Mouse (Mus musculus) G1E-ER4 (cell line): ENCODE results near the gene Apela. TPM values are rescaled to one million over a fixed set of nuclear protein-coding genes. Genes with fewer than 3 reads are reported as not detected.

Source experiments
- GATA1 ChIP-seq: IDR thresholded peaks from one replicate; pipeline ENCODE4 v1.8.0; 2012; ENCODE audit warnings: low read length, inconsistent platforms
- polyA plus RNA-seq: library from polyadenylated mRNA; stranded (reverse); fragments of >175 nt; gene quantifications from 2 replicates; pipeline ENCODE4 v1.2.3, GENCODE M21; 2012

The Apela gene
- not detected in 2 replicates for polyA plus RNA-seq

DNA sequence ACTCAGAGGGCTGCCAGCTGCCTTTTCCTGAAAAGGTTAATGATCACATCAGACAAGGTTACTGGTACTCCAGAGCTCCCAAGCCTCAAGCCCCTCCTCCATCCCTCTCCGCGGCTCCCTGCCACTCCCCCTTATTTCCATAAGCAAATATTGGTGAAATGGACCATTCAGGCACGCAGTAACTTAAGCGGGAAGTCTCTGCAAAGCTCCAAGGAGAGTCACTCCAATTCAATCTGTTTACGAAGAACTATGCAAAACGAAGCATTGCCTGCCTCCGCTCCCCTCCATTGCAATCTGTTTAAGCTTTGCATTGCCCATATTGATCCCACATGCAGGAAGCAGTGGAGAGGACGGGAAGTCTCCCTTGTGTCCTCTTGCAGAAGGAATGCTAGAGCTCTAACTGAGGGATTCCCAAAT is at the start of gene Apela:
TSS of gene Apela (minus strand) at position 220 of the 417 bp plus-strand sequence.
- no peak for TF ChIP-seq GATA1

DNA sequence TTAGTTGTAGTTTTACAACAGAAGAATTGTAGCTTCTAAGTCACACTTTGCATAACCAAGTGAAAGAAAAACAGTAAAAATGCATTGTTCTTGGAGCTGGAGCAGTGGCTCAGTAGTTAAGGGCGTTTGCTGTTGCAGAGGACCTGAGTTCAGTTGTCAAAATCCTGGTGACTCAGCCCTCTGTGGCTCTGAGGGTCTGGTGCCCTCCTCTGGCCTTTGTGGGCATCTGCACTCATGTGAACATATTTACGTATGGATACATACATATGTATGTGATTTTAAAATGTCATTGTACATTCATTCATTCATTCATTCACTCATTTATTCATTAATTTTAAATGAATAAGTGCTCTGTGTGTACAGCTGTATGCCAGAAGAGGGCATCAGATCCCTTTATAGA is 48.5 kb upstream of the Apela start:
- no peak for TF ChIP-seq GATA1

DNA sequence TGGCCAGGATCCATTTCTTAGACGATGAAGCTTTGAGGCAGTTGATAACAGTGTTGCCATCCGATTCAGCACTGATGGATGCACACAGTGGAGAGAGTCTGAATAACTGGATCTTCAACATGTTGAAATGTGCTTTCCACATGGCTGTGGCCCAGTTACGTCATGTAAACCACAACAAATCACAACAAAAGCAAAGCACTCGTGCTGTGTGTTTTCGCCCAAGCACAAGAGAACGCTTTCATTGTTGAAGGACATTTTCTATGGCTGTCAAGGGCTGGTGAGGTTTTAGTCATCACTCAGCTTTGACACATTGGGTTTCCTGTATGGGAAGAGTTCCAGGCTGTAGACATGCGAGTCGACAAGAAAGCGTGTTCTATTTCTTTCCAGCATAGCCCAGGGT is 43.6 kb upstream of the Apela start:
- TF ChIP-seq GATA1: no peak

DNA sequence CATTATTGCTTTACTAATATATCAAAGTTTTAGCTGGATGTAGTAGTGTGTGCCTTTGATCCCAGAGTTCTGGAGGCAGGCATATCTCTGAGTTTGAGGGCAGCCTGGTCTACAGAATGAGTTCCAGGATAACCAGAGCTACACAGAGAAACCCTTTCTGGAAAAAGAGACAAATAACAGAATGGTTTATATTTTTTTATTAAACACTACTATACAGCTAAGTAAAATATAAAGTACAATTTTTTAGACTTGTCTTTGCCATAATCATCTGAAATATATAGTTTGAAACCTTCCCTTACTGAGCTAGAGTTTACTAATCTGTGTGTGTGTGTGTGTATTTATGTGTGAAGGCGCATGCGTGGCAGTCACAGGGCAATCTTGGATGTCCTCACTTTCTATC is 37.6 kb upstream of the Apela start, which contains the start of gene Gm10663:
TSS of gene Gm10663 (plus strand) at position 301 of the 400 bp plus-strand sequence.
- no peak for TF ChIP-seq GATA1

DNA sequence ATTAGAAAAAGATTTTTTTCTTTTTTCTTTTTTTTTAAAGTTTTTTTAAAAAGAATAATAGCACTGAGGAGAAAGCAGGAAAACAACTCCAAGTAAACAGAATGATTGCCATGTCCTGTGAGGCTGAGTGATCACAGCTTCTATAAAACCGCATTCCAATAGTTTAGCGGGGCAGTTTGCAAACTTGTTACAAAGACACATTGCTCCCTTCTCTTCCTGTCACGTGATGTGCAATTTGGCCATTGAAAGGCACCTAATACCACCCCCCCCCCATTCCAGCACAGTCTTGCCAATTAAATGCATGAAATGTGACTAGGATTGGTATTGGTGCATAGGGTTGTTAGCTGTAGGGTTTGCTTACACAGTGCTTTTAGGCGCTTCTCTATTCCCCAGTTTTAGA is 33.9 kb upstream of the Apela start:
- no peak for TF ChIP-seq GATA1

DNA sequence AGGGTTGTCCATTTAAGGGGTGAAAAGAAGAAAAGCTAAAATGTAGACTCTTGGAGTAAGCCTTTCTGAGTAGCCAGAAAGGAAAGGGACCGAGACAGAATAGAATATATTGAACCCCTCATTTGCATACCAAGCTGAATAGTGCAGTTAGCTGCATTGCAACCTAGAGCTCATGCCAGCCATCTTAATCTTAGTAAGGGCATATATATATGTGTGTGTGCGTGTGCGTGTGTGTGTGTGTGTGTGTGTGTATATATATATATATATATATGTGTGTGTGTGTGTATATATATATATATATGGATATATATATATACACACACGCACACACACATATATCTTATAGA is 31.3 kb upstream of the Apela start:
- TF ChIP-seq GATA1: no peak

DNA sequence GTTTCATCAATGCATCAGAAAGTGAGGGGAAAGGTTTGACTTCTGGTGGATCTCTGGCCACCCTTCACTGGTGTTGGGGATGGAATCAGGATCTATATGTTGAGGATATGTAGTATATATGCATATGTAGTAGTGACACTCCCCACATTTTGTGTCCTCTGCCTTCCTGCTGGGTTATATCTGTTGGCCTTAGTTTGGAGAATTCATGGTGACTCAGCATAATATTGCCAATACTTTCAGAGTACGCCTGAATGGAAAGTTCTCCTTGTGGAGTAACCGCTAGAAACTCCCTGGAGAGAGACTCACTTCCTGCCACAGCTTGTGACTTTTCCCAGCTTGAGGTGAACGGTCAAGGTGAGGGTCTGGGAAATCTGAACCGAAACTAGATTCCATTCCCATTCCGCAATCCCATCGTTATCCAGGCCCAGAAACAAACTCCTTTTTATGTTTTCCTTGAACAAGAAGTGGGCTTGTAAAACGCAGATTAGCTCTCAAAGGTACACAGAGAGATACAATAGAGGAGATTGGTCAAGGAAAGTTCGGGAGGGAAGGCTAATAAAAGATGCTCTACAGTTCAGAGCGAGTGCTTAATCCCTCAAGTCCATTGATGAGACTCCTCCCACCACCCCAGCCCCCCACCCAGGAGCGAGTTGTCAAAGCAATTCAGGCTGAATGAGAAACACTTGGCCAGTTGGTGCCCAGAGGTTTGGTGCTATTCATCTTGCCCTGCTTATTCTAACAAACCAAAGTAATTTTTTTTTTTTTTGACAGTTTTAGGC is 30.7 kb upstream of the Apela start:
- no peak for TF ChIP-seq GATA1

DNA sequence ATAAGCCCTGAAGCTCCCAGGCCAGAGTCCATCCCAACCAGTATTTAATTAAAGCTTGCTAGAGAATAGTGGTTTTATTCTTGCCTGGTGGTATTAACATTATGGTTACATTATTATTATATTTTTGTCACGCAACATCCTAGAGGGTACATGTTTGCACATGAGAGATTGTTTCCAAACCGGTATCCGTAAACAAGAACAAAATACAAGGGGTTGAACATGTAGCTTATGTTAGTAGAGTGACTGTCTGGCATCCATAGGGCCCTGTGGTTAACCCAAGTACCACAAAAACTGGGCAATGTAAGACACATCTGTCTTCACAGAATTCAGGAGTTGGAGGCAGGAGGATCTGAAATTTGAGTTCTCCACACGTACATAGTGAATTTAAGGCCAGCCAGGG is 29.9 kb upstream of the Apela start:
- no peak for TF ChIP-seq GATA1

DNA sequence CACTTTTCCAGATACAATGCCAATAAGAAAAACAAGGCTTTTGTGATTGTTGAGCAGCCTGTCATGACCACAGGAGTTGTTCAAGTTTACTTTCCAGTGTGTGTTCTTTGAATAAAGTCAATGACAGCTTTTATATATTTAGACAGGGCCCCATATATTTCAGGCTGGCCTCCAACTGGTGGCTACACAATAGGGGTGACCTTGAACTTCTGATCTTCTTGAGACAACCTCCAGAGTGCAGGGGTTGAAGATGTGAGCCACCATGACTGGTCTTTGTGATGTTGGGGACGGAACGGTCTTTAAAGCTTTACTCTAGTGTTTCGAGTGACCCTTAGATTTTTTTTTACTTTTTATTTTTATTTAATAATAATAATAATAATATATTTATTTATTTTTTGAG is 28.5 kb upstream of the Apela start:
- TF ChIP-seq GATA1: no peak

DNA sequence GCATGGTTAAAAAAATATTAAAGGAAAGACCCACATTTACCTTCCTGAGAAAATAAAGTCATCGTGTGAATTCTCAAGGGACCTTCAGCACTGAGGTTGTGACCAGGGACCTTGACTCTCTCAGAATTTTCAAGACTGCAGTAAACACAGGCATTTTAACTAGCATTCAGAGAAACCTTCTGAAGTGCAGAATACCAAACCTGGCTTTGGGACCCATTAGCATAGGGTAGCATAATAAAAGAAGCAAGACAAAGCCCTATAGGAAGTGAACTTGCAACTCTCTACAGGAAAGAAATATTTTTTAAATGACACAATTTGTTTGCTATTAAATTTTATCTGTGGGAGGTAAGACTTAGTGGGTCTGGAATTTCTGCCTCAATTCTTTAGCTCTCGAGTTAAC is 26.9 kb upstream of the Apela start:
- TF ChIP-seq GATA1: no peak

DNA sequence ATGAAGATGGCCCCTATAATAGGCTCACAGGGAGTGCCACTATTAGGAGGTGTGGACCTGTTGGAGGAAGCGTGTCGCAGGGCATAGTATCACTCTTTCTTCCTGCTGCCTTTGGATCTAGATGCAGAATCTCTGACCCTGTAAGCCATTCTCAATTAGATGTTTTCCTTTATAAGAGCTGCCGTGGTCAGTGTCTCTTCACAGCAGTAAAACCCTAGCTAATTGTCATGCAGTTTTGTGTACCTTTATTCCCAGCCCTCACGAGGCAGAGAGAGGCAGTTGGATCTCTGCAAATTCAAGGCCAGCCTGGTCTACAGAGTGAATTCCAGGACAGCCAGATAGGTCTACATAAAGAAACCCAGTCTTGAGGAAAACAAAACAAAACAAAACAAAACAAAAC is 25.1 kb upstream of the Apela start:
- TF ChIP-seq GATA1: no peak

DNA sequence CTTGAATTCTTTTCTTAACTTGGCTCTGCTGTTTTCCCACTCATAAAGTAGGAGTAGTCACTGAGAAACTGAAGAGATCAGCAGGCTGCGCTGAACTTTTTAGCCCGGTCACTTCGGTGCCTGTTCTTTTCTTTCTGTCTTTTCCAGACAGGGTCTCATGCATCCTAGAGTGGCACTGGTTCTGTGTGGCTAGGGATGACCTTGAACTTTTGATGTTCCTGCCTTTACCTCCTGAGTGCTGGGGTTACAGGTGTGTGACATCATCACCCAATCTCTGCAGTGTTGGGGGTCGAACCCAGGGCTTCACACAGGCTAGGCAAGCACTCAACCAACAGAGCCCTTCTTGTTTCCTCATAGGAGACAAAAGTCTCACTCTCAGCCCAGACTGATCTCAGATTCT is 19.6 kb upstream of the Apela start:
- no peak for TF ChIP-seq GATA1

DNA sequence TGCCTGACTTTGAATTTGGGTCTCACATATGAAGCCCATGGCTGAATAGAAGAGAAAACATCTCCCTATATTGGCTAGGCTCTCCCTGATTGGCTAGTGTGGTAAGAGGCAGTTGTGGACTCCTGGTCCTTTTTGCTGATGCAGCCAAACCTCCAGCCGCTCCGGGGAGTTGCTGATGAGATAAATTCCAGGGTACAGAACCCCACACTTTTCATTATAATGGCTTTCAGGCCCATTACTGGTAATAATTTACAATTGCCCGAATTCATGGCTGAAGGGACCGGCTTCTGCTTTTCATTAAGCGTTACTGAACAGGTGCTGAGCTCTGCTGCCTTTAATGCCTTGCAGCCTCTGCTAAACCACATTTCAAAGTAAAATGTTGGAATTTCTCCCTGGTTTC is 16.8 kb upstream of the Apela start:
- TF ChIP-seq GATA1: no peak

DNA sequence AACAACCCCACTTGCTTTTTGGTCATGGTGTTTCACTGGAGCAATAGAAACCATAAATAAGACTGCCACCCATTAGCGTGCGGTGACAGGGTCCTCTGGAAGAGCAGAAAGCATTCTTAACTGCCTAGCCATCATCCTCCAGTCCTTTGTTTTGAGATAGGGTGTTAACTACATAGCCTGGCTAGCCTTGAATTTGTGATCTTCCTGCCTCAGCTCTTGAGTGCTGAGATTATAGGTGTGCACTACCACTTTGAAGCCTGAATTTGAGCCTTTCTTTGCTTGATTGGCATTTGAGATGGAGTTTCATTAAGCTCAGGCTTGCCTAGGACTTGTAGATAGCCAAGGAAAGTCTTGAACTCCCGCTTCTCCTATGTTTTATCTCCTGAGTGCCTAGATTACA is 16.4 kb upstream of the Apela start:
- TF ChIP-seq GATA1: no peak

DNA sequence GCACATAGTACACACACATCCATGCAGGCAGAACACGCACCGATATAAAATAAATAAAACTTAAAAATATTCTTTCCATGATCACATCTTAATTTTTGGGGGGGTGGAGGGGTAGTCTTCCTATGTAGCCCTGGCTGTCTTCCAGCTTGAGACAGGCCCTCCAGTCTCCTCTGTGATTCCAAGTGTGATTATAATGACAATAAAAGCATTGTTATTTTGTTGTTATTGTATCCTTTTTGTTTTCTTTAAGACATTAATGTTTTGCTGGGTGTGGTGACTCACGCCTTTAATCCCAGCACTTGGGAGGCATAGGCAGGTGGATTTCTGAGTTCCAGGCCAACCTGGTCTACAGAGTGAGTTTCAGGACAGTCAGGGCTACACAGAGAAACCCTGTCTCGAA is 10.7 kb upstream of the Apela start:
- no peak for TF ChIP-seq GATA1

DNA sequence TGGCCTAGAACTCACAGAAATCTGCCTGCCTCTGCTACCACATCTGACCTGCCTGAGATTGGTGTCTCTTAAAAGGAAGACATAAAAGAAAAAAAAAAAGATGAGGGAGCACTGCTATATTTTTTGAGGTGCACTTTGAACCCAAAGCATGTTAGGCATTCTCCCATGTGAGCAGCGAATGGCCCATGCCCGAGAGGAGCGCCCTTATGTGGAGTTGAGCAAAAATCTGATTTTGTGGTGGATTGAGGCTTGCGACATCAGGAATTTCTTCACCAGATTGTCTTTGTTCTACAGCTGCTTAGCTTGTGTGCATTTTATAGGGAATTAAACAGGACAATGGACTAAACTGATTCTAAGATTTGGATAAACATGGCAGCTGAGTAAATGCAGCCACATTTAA is 10.1 kb upstream of the Apela start:
- TF ChIP-seq GATA1: no peak

DNA sequence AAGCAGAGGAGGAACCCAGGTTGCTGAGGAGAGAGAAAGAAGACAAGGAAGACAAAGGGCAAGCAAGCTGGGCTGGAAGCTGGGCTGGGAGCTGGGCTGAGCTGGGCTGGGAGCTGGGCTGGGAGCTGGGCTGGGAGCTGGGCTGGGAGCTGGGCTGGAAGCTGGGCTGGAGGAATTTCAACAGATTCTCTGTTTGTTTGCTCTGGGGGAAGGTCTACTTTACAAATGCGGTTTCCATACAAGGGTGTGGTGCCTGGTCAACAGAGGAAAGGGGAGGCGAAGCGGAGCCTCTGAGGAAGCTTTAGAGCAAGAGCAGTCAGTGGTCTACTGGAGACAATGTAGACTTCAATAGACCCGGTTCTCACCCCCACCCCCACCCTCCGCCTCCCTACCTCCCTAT is 9.4 kb upstream of the Apela start:
- no peak for TF ChIP-seq GATA1

DNA sequence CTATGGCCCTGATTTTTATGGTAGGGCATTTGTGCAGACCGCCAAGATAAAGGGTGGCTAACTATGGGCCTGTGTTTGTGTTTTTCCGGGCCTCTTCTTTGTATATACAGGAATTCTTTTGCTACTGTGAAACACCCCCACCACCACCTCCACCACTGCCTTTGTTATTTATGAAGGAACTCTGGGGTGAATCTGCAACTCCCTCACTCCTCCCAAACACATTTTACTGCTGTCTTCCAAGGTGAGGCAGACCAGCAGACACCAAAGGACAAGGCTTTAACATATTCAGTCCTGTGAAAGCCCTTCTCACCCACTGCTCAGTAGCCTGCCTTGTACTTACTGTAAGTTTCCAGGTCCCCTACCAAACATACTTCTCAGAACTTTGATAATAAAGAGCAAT is 3.0 kb downstream of the Apela start:
- no peak for TF ChIP-seq GATA1

DNA sequence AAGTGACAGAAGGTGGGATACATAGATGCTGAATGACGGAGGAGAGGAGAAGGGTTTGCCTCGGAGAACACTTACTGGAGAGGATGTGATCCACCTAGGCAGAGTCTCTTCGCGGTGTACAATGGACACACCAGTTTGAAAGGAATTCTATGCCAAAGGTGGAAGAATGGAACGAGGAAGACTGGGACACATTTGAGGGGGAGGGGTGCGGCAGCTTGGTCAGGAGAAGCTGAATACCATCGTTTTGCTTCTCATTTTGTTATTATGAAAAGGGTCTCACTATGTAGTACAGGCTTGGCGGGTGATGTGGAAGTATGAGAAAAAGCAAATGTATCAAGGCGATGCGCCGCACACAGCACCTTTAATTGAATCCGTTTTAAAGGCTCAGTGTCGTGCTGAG is 4.1 kb downstream of the Apela start:
- TF ChIP-seq GATA1: no peak
